Mouse (Mus musculus): ENCODE measurements around the gene Spata1. TPM values are rescaled to one million over a fixed set of nuclear protein-coding genes. Genes with fewer than 3 reads are reported as not detected.
A peak's percentile ranks its signal among the peaks of the same experiment; 100 is the strongest.

The Spata1 gene
- 1 to 10 TPM; 7.8 to 8.1 TPM for polyA plus RNA-seq (2017; shearing (Covaris generic))

GRCm38 (mm10) chr3:146499431-146500002 is at the start of gene Spata1, which contains the start of gene Gng5:
Spata1 (minus strand) TSS chr3:146499753.
Gng5 (plus strand) TSS chr3:146499807.
- peak; percentile 66 for ATAC-seq

GRCm38 (mm10) chr3:146543632-146544031 is 44.1 kb upstream of the Spata1 start:
- ATAC-seq = no peak

DNA sequence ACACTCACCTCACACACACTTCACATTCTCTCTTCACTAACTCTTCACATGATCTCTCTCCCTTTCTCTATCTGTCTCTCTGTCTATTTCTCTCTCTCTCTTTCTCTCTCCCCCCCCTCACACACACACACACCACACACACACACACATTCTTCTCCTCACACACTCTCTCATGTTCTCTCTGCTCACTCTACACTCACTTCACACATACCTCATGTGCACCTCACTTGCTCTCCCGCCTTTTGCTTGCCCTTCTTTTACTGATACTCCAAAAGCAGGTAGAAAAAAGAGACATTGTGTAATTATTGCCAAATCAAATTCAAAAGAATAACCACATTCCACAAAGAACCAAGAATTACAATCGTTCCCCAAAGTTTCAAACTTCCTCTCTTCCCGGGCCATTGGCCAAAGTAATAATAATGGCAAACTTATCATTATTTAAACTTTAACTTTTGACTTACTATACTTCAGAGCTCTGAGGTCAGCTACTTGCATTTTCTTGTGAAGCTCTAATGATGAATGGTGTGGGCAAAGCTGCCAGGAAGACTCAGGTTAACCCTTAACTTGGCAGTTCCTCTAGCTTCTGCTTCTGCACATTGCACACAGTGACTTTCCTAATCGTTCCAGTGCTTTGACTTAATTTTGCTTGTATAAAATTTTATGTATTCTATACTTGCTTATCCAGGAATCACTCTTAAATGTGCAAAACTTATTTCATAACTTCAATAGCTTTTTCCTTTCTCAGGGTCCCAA is 41.1 kb upstream of the Spata1 start:
- ATAC-seq = no peak

GRCm38 (mm10) chr3:146534986-146535385 is 35.4 kb upstream of the Spata1 start:
- no peak for ATAC-seq

- no peak for ATAC-seq
Measured at GRCm38 (mm10) chr3:146528335-146528734, 28.8 kb upstream of the Spata1 start.

DNA sequence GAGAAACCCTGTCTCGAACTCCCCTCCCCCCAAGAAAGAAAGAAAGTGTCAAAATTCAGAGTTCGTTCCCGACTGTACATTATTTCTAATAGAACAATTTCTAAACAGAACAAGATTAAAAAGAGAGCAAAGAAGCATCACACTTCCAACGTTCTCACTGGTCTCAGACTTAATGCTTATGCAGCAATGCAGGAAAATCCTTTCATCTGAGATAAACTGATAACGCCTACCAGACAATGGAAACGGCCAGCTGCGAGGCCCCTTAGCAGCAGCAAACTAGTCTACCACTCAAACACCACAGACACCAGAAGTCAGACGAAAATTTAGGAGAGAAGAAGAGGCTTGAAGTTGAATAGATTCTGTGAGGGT is 22.1 kb upstream of the Spata1 start:
- ATAC-seq = no peak

DNA sequence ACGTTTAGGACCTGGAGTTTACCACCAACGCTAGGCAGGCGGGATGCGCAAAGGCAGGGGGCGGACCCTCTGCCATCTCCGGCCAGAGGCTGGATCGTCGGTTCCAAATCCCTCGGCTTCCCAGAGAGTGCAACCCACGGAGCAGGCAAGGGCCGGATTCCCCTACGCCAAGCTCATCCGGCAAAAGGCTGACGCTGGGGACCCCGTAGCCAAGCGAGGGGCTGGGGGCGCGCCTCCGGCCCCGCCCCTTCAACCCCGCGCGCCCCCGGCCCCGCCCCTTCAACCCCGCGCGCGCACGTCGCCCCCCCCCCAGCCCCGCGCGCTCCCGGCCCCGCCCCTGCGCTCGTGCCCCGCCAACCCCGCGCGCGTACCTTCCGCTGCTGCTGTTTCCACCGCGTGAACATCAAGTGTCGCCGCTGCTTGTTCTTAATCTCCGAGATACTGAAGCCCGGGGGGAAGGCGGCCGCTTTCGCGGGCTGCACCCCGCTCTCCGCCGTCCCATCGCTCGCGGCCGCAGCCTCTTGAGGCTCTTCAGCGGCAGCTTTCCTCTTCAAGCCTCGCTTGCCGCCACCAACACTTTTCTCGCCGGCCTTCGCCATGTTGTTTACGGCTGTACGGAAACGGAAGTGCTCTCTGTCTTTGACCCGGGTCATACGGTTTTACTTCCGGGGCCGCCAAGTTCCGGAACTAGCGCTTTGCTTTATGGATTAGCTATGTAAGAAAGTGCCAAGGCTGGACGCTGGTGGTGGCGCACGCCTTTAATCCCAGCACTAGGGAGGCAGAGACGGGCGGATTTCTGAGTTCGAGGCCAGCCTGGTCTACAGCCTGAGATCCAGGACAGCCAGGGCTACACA is 21.5 kb upstream of the Spata1 start, which contains the start of gene Rpf1:
Gene Rpf1 (minus strand): TSS at position 632 of the 854 bp plus-strand sequence.
- ATAC-seq = peak; percentile 96

DNA sequence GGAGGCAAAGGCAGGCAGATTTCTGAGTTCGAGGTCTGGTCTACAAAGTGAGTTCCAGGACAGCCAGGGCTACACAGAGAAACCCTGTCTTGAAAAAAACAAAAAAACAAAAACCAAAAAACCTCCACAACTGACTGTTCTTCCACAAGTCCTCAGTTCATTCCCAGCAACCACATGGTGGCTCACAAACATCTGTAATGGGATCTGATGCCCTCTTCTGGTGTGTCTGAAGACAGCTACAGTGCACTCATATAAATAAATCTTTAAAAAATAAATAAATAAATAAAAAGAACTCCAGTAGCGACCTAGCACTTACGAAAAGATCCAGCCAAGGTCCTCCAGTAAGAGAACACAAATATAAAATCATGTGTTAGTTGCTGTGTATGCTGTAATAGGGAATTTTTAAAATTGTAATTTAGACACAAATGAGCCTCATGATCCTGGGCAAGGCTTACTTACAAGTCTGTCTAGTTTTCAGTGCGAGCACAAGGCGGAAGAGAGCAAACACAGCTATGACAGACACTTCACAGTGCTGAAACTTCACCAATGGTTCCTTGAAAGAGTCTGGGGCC is 20.8 kb upstream of the Spata1 start:
- no peak for ATAC-seq

DNA sequence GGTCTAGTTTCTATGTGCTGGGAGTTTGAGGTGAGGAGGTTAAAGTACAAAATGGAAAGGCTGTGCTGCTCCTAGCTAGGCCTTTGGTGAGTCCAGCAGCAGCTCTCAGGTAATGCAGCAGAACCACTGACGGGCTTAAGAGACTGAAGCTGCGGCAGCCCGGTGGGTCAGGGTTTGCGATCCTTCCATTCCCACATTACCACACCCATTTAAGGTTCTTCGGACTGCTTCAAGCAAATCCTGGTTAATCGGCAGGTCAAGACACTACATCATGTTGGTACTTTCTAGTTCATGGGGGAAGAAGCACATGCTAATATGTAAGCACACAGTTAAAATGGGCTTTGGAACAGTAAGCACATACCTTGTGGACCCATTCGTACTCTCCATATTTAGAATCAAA is 7.2 kb upstream of the Spata1 start:
- ATAC-seq = no peak

DNA sequence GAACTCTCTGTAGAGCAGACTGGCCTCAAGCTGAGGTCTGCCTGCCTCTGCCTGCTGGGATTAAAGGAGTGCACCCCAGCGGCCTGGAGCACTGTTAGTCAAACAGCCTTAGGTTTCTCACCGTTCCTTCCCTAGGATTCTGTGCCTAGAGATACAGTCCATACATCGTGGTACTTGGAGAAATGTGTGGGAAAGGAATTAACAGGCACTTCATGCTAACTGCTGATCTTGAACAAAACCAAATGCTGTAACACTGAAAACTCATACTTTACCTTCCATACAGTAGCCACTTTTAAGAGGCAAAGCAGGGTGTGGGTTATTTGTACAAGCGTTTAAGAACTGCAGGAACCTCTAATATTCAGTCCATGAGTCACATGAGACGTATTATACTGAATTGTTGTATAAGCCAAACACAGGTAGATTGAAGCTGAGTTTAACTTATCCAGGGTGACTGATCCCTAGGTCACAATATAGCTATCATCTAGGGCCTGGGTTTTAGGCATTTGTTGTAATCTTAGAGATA is 2.1 kb upstream of the Spata1 start:
- no peak for ATAC-seq

- ATAC-seq = peak; percentile 12
Measured at GRCm38 (mm10) chr3:146500810-146501201, 1.3 kb upstream of the Spata1 start.

DNA sequence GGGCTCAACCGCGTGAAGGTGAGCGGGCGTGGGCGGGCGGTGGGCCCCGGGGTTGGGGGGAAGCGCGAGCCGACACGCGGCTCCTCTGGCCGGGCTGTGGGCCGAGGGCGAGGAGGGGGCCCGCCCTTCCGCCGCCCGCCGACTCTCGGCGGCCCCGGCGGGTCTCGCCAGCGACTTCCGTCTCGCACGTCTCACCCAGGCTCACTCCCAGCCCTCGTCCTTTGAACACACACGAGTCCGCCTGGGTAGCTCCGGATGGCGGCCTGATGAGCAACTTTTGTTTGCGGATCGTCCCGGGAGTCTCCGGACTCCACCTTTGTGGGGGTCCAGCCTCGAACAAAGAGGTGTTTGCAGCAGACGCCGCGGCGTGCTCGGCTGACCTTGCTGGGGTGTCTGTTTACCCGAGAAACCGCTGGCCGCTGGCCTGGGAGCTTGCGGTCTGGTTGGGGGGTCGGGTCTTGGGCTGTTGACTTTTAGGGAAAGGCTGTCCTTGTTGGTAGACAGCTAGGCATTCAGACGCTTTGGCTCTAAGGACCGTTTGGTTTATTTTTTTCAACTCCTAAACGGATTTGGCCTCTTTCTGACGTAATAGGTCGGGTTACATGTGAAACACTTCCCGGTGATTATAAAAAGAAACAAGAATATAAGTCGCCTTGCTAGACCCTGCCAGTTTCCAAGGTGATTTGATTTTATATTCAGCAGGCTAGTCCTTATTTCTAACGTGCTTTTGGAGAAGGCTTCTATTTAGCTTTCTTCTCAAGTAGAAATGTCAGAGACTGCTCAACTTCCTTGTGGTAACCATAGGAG is 653 bp upstream of the Spata1 start:
- peak; percentile 61 for ATAC-seq

GRCm38 (mm10) chr3:146498989-146499388 is 564 bp downstream of the Spata1 start:
- ATAC-seq = peak; percentile 17

- ATAC-seq = no peak
Measured at GRCm38 (mm10) chr3:146494941-146495340, 4.6 kb downstream of the Spata1 start.

GRCm38 (mm10) chr3:146486464-146486863 is 13.1 kb downstream of the Spata1 start:
- no peak for ATAC-seq

DNA sequence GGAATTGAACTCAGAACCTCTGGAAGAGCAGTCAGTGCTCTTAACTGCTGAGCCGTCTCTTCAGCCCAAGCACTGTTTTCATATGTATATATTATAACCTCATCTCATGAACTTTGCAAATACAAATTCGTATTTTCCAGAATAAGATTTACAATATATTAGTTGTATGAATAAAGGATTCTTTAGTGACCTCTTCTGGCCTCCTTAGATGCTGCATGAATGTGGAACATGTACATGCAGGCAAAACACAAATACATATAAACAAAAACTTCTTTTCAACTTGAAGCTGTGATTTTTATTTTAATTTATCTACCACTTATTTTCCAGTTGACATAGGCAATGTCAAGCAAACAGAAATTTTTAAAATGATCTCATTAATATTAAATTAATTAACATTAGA is 17.5 kb downstream of the Spata1 start:
- ATAC-seq = no peak

GRCm38 (mm10) chr3:146474428-146474827 is 25.1 kb downstream of the Spata1 start:
- ATAC-seq = no peak

DNA sequence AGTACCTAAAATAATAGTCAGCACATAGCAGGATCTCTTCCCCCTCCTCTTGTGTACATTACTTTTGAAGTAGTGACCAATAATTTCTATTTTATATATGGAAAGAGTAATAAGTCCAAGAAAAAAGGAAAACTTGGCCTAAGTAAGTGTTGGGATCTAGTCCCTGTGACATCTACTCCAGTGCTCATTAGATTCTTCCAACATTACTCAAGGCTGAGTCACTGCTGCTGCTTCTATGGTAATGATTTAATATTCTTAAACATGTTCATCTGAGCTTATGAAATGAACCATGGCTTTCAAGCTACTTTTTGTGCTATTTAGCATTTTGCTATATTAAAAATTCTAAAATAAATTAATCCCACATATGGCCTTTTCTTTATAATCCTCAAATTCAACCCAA is 25.8 kb downstream of the Spata1 start:
- ATAC-seq = no peak

GRCm38 (mm10) chr3:146472657-146473056 is 26.9 kb downstream of the Spata1 start:
- no peak for ATAC-seq

DNA sequence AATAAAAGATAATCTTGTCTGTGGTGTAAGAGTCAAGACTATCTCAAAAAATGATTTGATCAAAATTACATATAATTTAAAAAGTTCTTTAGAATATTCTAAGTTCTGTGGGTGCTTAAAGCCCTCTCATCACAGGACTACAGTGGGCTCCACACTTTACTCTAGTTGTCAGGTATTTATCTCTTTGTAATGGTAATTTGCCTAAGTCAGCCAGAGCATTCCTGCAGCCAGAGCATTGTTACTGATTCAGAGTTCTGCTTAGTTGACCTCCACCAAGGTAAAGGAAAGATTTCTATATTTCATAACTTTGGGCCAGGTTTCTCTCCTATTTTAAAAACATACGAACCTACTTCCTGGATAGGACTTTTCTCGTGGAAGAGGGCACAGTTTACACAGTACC is 30.3 kb downstream of the Spata1 start:
- ATAC-seq = no peak

DNA sequence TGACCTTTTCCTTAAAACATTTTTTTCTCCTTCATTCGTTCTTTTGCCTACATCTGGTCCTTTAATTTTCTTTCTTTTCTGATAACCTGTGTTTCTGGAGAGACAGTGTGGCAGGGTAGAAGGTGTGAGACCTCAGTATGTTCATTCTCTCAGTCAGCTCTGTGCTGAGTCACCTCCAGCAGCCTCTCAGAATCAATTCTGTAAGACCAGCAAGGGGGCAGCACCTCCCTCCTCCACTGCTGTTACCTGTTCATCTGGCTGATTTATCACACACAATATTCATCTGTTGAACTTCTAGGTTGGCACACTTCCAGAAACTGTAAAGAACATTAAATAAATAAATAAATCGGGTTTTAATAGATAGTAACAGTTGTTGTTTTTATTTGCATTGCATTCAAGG is 36.6 kb downstream of the Spata1 start:
- no peak for ATAC-seq

DNA sequence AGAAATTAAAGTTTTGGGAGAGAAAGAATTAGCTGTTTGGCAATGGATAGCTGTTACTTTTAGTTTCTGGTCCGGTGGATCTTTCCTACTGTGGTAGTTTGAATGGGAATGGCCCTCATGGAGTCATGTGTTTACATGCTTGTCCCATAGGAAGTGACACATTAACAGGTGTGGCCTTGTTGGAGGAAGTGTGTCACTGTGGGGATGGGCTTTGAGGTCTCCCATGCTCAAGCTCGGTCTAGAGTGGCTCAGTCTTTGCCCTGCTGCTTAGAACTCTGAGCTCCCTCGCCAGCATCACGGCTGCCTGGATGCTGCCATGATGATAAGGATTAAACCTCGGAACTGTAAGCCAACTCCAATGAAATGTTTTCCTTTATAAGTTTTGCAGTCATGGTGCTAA is 48.2 kb downstream of the Spata1 start:
- ATAC-seq = no peak
